Mouse (Mus musculus): ENCODE measurements around the gene Zkscan6. TPM values are rescaled to one million over a fixed set of nuclear protein-coding genes. Genes with fewer than 3 reads are reported as not detected.

Zkscan6 gene
- polyA plus RNA-seq, 2 experiments, result 7.7 to 14.5 TPM

DNA sequence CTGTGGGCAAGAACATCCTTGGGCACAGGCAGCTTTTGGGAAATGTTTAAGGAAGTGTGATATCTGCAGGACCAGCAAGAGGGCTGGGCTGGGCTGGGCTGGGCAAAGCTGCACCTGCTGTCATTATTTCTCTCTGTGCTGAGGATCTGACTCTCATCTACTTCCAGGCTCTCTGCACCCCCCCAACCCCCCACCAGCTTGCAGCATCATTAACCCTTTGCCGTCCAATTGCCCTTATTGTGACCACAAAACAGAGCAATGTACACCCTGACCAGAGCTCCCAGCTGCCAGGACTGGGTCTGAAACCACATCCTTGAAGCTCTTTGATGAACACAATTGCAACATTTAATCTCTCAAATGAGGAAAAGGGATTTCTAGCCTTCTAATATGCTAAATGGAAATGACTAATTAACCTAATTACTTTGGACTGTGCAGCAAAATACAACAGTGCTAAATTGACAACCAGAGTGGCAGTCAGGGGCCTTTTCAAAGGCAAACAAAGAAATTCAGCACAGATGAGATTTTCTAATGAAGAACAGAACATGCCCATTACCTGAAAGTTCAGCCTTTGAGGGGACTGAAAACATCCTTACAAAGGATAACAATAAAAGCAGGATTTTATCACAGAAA, 70.3 kb downstream of the Zkscan6 start:
- 22% methylated on average over 1 of the region's 1 CpGs for WGBS
- Histone ChIP-seq H3K27ac (replicated peaks; ENCODE audit: low read depth, low read length) (no peak overlapping the region), H3K36me3 (ENCODE audit: control insufficient read depth, insufficient read depth, low read length) (no peaks in the 10 kb centered on the region), H3K4me2 (replicated peaks; ENCODE audit: low read depth, low read length, severe bottlenecking) (no peak overlapping the region), H3K27me3 (ENCODE audit: control insufficient read depth, insufficient read depth, low read length) (no peaks in the 10 kb centered on the region), H3K9me3 (ENCODE audit: control insufficient read depth, low read length) (no peaks in the 10 kb centered on the region), H3K4me3 (replicated peaks; ENCODE audit: low read length) (no peak overlapping the region), H3K4me1 (ENCODE audit: control insufficient read depth, insufficient read depth, low read length) (no peaks in the 10 kb centered on the region), H3K9ac (ENCODE audit: low read depth, low read length, severe bottlenecking) (no peak overlapping the region)
- DNase-seq (ENCODE audit: low spot score) (no peak), ATAC-seq (ENCODE audit: low FRiP score, low read depth) (no peak)
- no peak for TF ChIP-seq POLR2A (IDR thresholded peaks at IDR 0.05; ENCODE audit: borderline replicate concordance, extremely low read depth, insufficient read depth, insufficient read length)

Other genes starting within 250 kb of the Zkscan6 start
- 39.0 and 40.2 TPM in 2 replicates for gene Map2k4, start 18.9 kb upstream of the Zkscan6 start, polyA plus RNA-seq (2012; rRNA removed)
- 68.8 and 69.6 TPM in 2 replicates for gene Map2k4, start 18.9 kb upstream of the Zkscan6 start, polyA plus RNA-seq (2014; fragmentation: Nextera tagmentation; extraction: Ambion mirVana)

Measured in limb, embryonic 14.5 days (tissue).